In the genomic region with DNA sequence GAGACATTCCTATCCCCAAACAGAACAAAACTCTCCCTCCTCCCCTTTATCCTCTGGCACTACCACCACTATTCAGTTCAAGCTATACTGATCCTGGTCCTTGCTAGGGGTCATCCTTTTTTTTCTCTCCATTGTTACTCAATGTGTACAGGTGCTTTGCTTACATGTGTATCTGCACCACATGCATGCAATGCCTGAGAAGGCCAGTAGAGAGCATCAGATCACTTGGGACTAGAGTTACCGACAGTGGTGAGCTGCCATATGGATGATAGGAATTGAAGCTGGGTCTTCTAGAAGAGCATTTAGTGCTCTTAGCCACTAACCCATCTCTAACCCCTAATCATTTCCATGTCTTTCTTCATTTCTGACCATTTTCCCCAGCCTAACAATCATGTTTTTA, we compare ENCODE assay signal across 16 mouse cellular contexts. TPM values are rescaled to one million over a fixed set of nuclear protein-coding genes. Genes with fewer than 3 reads are reported as not detected.
DNase-seq lines count a peak whose midpoint lies in the region; ATAC-seq and TF ChIP-seq lines count a peak whose summit lies in the region.
"Had no signal": no experiment of that assay in that cellular context is flagged by ENCODE, and none has a peak within 500 bp of the region (broad histone marks: within the 10 kb centered on the region; RNA-seq: fewer than 3 reads in every experiment).

No protein-coding gene starts in this region.

- no peaks in the 10 kb centered on the region for H3K27me3 ChIP-seq in kidney, adult 2 months (replicated peaks; ENCODE audit: control insufficient read depth, insufficient read depth, low read length)
- H3K27me3 ChIP-seq in midbrain, postnatal 0 days (ENCODE audit: insufficient read depth, low read length): no peaks in the 10 kb centered on the region; the same call in 1 of the 2 replicates
- no peaks in the 10 kb centered on the region for H3K27me3 ChIP-seq in midbrain, embryonic 14.5 days (ENCODE audit: control insufficient read depth, insufficient read depth, low read length)
- no peaks in the 10 kb centered on the region for H3K27me3 ChIP-seq in MEL (ENCODE audit: control insufficient read depth in 1 of 2, insufficient read depth in 2 of 2, low read length in 2 of 2)

- H3K79me2 ChIP-seq in MEL (ENCODE audit: control insufficient read depth, insufficient read depth, low read length, poor library complexity): no peaks in the 10 kb centered on the region; the same call in 1 of the 2 replicates

- H3K4me2 ChIP-seq in midbrain, postnatal 0 days (ENCODE audit: low read depth, low read length, poor library complexity, severe bottlenecking): no peak overlapping the region
- no peak overlapping the region for H3K4me2 ChIP-seq in midbrain, embryonic 14.5 days (ENCODE audit: low read length)
- H3K4me2 ChIP-seq: embryonic facial prominence, embryonic 13.5 days; limb, embryonic 13.5 days; midbrain, embryonic 12.5 days had no signal

- H3K9ac ChIP-seq in midbrain, postnatal 0 days (replicated peaks; ENCODE audit: low read length, poor library complexity, severe bottlenecking): no peak overlapping the region
- no peak overlapping the region for H3K9ac ChIP-seq in midbrain, embryonic 14.5 days (replicated peaks; ENCODE audit: low read length)
- H3K9ac ChIP-seq in MEL (ENCODE audit: control insufficient read depth, low read depth, low read length, poor library complexity, severe bottlenecking): no peak overlapping the region
- H3K9ac ChIP-seq: embryonic facial prominence, embryonic 13.5 days; limb, embryonic 13.5 days; midbrain, embryonic 12.5 days had no signal

- no peak for TF ChIP-seq POLR2A in kidney, adult 2 months (IDR thresholded peaks at IDR 0.05; ENCODE audit: low read depth, low read length)
- no peak for TF ChIP-seq POLR2A in MEL (IDR thresholded peaks at IDR 0.05; ENCODE audit: control insufficient read depth in 1 of 2, insufficient read depth in 1 of 2, low read depth in 1 of 2, low read length in 2 of 2, poor library complexity in 1 of 2)

- H3K4me3 ChIP-seq in kidney, adult 2 months (ENCODE audit: insufficient read depth, low read depth, low read length): no peak overlapping the region
- no peak overlapping the region for H3K4me3 ChIP-seq in midbrain, postnatal 0 days (ENCODE audit: low read depth, low read length)
- H3K4me3 ChIP-seq in midbrain, embryonic 14.5 days (replicated peaks; ENCODE audit: low read depth, low read length): no peak overlapping the region
- no peak overlapping the region for H3K4me3 ChIP-seq in MEL (ENCODE audit: control insufficient read depth in 1 of 2, insufficient read depth in 1 of 2, low read depth in 2 of 2, low read length in 2 of 2)
- H3K4me3 ChIP-seq: embryonic facial prominence, embryonic 13.5 days; limb, embryonic 13.5 days; midbrain, embryonic 12.5 days had no signal

- 0 out of 2 replicates have a peak, but pooled peaks have one; percentile 3 for TF ChIP-seq CTCF in kidney, adult 2 months (conservative IDR thresholded peaks at IDR 0.05; ENCODE audit: insufficient read depth, insufficient read length, low read depth, low read length)
- peak; percentile 38 for TF ChIP-seq CTCF in midbrain, postnatal 0 days (IDR thresholded peaks at IDR 0.05)
- peak in 2 of 3 experiments; percentile 42 to 69; a peak in 4 of 6 replicates for TF ChIP-seq CTCF in MEL (IDR thresholded peaks at IDR 0.05 in 2 of 3, conservative IDR thresholded peaks at IDR 0.05 in 1 of 3; ENCODE audit: control insufficient read depth in 1 of 3, insufficient read depth in 1 of 3, low read depth in 2 of 3, low read length in 3 of 3, poor library complexity in 1 of 3, severe bottlenecking in 1 of 3)

- 100% methylated on average over 1 of the region's 1 CpGs for whole genome bisulfite sequencing in kidney, adult 2 months
- 78% methylated on average over 1 of the region's 1 CpGs for WGBS in midbrain, postnatal 0 days
- WGBS in midbrain, embryonic 14.5 days: 87% methylated on average over 1 of the region's 1 CpGs

- no peaks in the 10 kb centered on the region for H3K9me3 ChIP-seq in midbrain, postnatal 0 days (ENCODE audit: low read length)
- no peaks in the 10 kb centered on the region for H3K9me3 ChIP-seq in midbrain, embryonic 14.5 days (ENCODE audit: control insufficient read depth, low read length)
- H3K9me3 ChIP-seq in MEL (replicated peaks; ENCODE audit: insufficient read depth, low read length): no peaks in the 10 kb centered on the region
- H3K9me3 ChIP-seq: embryonic facial prominence, embryonic 13.5 days; limb, embryonic 13.5 days; midbrain, embryonic 12.5 days had no signal

- no peak for DNase-seq in kidney, adult 2 months
- no peak for DNase-seq in kidney, adult 18-20 months
- DNase-seq in midbrain, postnatal 0 days (ENCODE audit: low spot score): no peak
- DNase-seq in midbrain, embryonic 14.5 days: no peak
- DNase-seq in MEL (ENCODE audit: low read depth, low spot score) (peak; percentile 72), MN1 (ENCODE audit: low spot score) (no peak)
- peak; percentile 5 for DNase-seq in thymus, postnatal 25 days
- DNase-seq in embryo, embryonic 11 days: no peak
- DNase-seq: heart, postnatal 14 days; kidney, postnatal 14 days; lung, postnatal 10 days had no signal

- no peak for TF ChIP-seq EP300 in MEL (IDR thresholded peaks at IDR 0.05; ENCODE audit: low read depth in 1 of 2, low read length in 2 of 2)

- H3K27ac ChIP-seq in kidney, adult 2 months (ENCODE audit: insufficient read depth, low read depth, low read length): no peak overlapping the region
- no peak overlapping the region for H3K27ac ChIP-seq in midbrain, postnatal 0 days (ENCODE audit: low read depth, low read length)
- H3K27ac ChIP-seq in midbrain, embryonic 14.5 days (replicated peaks; ENCODE audit: low read depth, low read length): no peak overlapping the region
- H3K27ac ChIP-seq in MEL (ENCODE audit: control insufficient read depth, low read depth, low read length): no peak overlapping the region
- H3K27ac ChIP-seq: embryonic facial prominence, embryonic 13.5 days; limb, embryonic 13.5 days; midbrain, embryonic 12.5 days had no signal

- H3K4me1 ChIP-seq in kidney, adult 2 months (ENCODE audit: control insufficient read depth, insufficient read depth, low read length): no peaks in the 10 kb centered on the region
- no peaks in the 10 kb centered on the region for H3K4me1 ChIP-seq in midbrain, postnatal 0 days (ENCODE audit: insufficient read depth, low read length)
- H3K4me1 ChIP-seq in midbrain, embryonic 14.5 days (ENCODE audit: control insufficient read depth, insufficient read depth, low read length): no peaks in the 10 kb centered on the region
- no peaks in the 10 kb centered on the region for H3K4me1 ChIP-seq in MEL (ENCODE audit: control insufficient read depth in 1 of 2, insufficient read depth in 2 of 2, low read length in 2 of 2)
- H3K4me1 ChIP-seq: embryonic facial prominence, embryonic 13.5 days; limb, embryonic 13.5 days; midbrain, embryonic 12.5 days had no signal

- H3K36me3 ChIP-seq in kidney, adult 2 months (ENCODE audit: control insufficient read depth, insufficient read depth, low read length): no peaks in the 10 kb centered on the region
- H3K36me3 ChIP-seq in midbrain, postnatal 0 days (ENCODE audit: insufficient read depth, low read length): no peaks in the 10 kb centered on the region
- H3K36me3 ChIP-seq in midbrain, embryonic 14.5 days (ENCODE audit: control insufficient read depth, insufficient read depth, low read length): no peaks in the 10 kb centered on the region
- H3K36me3 ChIP-seq in MEL (ENCODE audit: control insufficient read depth in 1 of 2, insufficient read depth in 2 of 2, low read length in 2 of 2): peaks cover 3 to 52% of the 10 kb centered on the region in 2 experiments; a peak in 3 of 4 replicates
- H3K36me3 ChIP-seq: midbrain, embryonic 12.5 days had no signal

- TF ChIP-seq RAD21 in MEL (IDR thresholded peaks at IDR 0.05; ENCODE audit: low read depth, low read length): no peak

- ATAC-seq in midbrain, postnatal 0 days (ENCODE audit: low FRiP score): no peak
- no peak for ATAC-seq in midbrain, embryonic 14.5 days (ENCODE audit: low FRiP score, low TSS enrichment)
- ATAC-seq: activated CD4-positive, CD25-positive, alpha-beta regulatory T cell, adult 4 months; hindbrain, embryonic 16.5 days had no signal

TF ChIP-seq in MEL, 35 proteins besides CTCF, POLR2A, EP300 and RAD21:
- TF ChIP-seq E2F4 (IDR thresholded peaks at IDR 0.05; ENCODE audit: borderline replicate concordance, low read depth, low read length): no peak
- no peak for TF ChIP-seq CHD1 (IDR thresholded peaks at IDR 0.05; ENCODE audit: low read depth, low read length)
- TF ChIP-seq USF1 (IDR thresholded peaks at IDR 0.05; ENCODE audit: low read depth, low read length): no peak
- TF ChIP-seq HCFC1 (IDR thresholded peaks at IDR 0.05; ENCODE audit: low read depth, low read length): no peak
- TF ChIP-seq CHD2 (IDR thresholded peaks at IDR 0.05; ENCODE audit: low read length): no peak
- no peak for TF ChIP-seq MAX (IDR thresholded peaks at IDR 0.05; ENCODE audit: low read length)
- no peak for TF ChIP-seq MYB (IDR thresholded peaks at IDR 0.05; ENCODE audit: low read depth, low read length)

RNA-seq across cellular contexts. Expression of a gene that starts 46.6 kb away (rescaled TPM):
- polyA plus RNA-seq in kidney, adult 2 months (2012; rRNA removed): 4.0 and 5.8 TPM in 2 replicates
- total RNA-seq in midbrain, postnatal 0 days (2014; rRNA removed): 43.0 and 48.0 TPM in 2 replicates
- 107 and 108 TPM in 2 replicates for polyA plus RNA-seq in midbrain, postnatal 0 days (2015; fragmentation: Nextera tagmentation; extraction: Ambion mirVana)
- 90.3 and 92.3 TPM in 2 replicates for polyA plus RNA-seq in midbrain, embryonic 14.5 days (2014; fragmentation: Nextera tagmentation; extraction: Ambion mirVana)
- total RNA-seq in MEL (2012; rRNA removed): 15.6 and 17.8 TPM in 2 replicates
- 10 to 100 TPM in 1 of 2 experiments, not detected in 1; 12.5 TPM for polyA plus RNA-seq in MEL (2012; ENCODE audit: insufficient read depth in 1 of 2, insufficient read length in 2 of 2, low read depth in 1 of 2, low replicate concordance in 2 of 2, missing spikeins in 1 of 2)

RNA-seq across cellular contexts. Expression of a gene that starts 46.8 kb away (rescaled TPM):
- 1.3 and 1.4 TPM in 2 replicates for polyA plus RNA-seq in kidney, adult 2 months (2012; rRNA removed)
- 5.3 and 8.0 TPM in 2 replicates for total RNA-seq in midbrain, postnatal 0 days (2014; rRNA removed)
- 6.4 and 6.7 TPM in 2 replicates for polyA plus RNA-seq in midbrain, postnatal 0 days (2015; fragmentation: Nextera tagmentation; extraction: Ambion mirVana)
- polyA plus RNA-seq in midbrain, embryonic 14.5 days (2014; fragmentation: Nextera tagmentation; extraction: Ambion mirVana): 6.4 and 9.1 TPM in 2 replicates
- total RNA-seq in MEL (2012; rRNA removed): 43.8 and 44.4 TPM in 2 replicates
- 10 to 100 TPM; 39.1 to 65.0 TPM for polyA plus RNA-seq in MEL (2012; ENCODE audit: insufficient read depth in 1 of 2, insufficient read length in 2 of 2, low read depth in 1 of 2, low replicate concordance in 2 of 2, missing spikeins in 1 of 2)

Comparison
In these comparisons a context has a peak if more than half of its experiments do, and no peak if none do; other contexts are left out.
1. DNase-seq: peak in MEL (single experiment) and thymus, postnatal 25 days (single experiment); none in kidney, adult 2 months (single experiment), kidney, adult 18-20 months (single experiment), midbrain, postnatal 0 days (single experiment), midbrain, embryonic 14.5 days (single experiment), embryo, embryonic 11 days (single experiment) and MN1 (single experiment).
2. CTCF ChIP-seq: peak in every context shown above with its lines; median percentile 56 in MEL; 38 in midbrain, postnatal 0 days; 3 in kidney, adult 2 months.